Mouse (Mus musculus): ENCODE results near the gene Tbc1d17.

GRCm38 (mm10) chr7:44888256-44889105, 39.6 kb upstream of the Tbc1d17 start:
- no peak for TF ChIP-seq POLR2A (IDR thresholded peaks at IDR 0.05; ENCODE audit: insufficient read depth, low read length)
- TF ChIP-seq CTCF (IDR thresholded peaks at IDR 0.05; ENCODE audit: low read depth, low read length) = no peak
- no peak for TF ChIP-seq EP300 (IDR thresholded peaks at IDR 0.05; ENCODE audit: insufficient read depth, low read depth, low read length)
